Mouse (Mus musculus) testis, adult 2 months (tissue): ENCODE results near the gene Ddx6.
"Not testable (repeated sequence)": the region's sequence is repeated elsewhere in the genome, so short reads cannot be mapped to it uniquely, and the experiment has no call there.

ENCODE experiments used
- CTCF ChIP-seq: fragments of 200-500 bp; IDR thresholded peaks from 2 replicates; pipeline ENCODE4 v1.5.1; 2012; ENCODE audit warnings: low read depth, mild to moderate bottlenecking, inconsistent platforms, low read length, moderate library complexity; ENCODE audit not compliant: control insufficient read depth, insufficient read depth, insufficient replicate concordance
- POLR2A ChIP-seq: fragments of 200-500 bp; IDR thresholded peaks from 2 replicates; pipeline ENCODE4 v1.6.1; 2012; ENCODE audit warnings: low read depth, mild to moderate bottlenecking, inconsistent platforms, low read length, moderate library complexity; ENCODE audit not compliant: control insufficient read depth

DNA sequence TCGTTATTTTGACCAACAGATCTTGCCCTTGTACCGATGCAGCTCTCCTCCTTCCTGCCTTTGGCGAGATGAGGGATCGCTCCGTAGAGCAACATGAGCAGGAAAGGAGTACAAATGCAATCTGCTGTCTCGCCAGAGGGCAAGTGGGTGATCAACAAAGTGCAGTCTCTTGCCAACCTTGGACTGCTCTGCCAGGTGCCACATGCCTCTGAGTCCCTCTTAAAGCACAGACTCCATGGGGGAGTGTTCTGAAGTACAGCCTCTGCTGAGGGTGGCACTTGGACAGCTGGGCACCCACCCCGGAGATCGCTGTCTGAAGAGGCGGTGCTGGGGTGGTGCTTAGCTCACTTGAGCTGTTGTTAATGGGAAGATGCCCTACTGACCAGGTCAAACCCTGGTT, 34.0 kb downstream of the Ddx6 start:
- not testable (repeated sequence) for TF ChIP-seq POLR2A, CTCF
